Mouse (Mus musculus) left cerebral cortex, postnatal 36 days (tissue): Measurements from ENCODE around the gene Psma1. TPM values are rescaled to one million over a fixed set of nuclear protein-coding genes. Genes with fewer than 3 reads are reported as not detected.
A peak's percentile ranks its signal among the peaks of the same experiment; 100 is the strongest.

Experiments used
- DNase-seq, 2 experiments: peaks; one replicate each; pipeline ENCODE4 v3.0.0; 2021 to 2022; ENCODE audit warnings: low spot score in 2 of 2, mixed read lengths in 1 of 2
- intact Hi-C: fragments of 180-260 bp; cut with DNase I; formaldehyde crosslinking; loops from one replicate; pipeline ENCODE4 v1.15.1; 2025
- total RNA-seq, 2 experiments: library from RNA; stranded (reverse); gene quantifications; 2 replicates each; pipeline ENCODE4 v1.2.3; 2021

Psma1 gene
- total RNA-seq, 2 experiments from 2014 or later: 103 to 108 TPM

- intact Hi-C loops: loop anchor here (10.0 kb wide), 1 partner anchor 212 kb away; no protein-coding TSS in a partner anchor
- DNase-seq: no peak
Observed at GRCm38 (mm10) chr7:114283006-114283405, 7.1 kb upstream of the Psma1 start.

GRCm38 (mm10) chr7:114281671-114282070 is 5.8 kb upstream of the Psma1 start:
- no peak for DNase-seq
- intact Hi-C loops: loop anchor here (10.0 kb wide), 1 partner anchor 213 kb away; no protein-coding TSS in a partner anchor

GRCm38 (mm10) chr7:114275372-114276004 is 430 bp downstream of the Psma1 start:
- intact Hi-C loops: loop anchor here (10.0 kb wide), 1 partner anchor 539 kb away; no protein-coding TSS in a partner anchor
- no peak for DNase-seq

GRCm38 (mm10) chr7:114268446-114268845 is 7.5 kb downstream of the Psma1 start:
- intact Hi-C loops: no loop called here
- no peak for DNase-seq

GRCm38 (mm10) chr7:114253885-114254833 is 21.8 kb downstream of the Psma1 start, which contains the start of gene Copb1:
Copb1 (minus strand) TSS chr7:114254711.
- intact Hi-C loops: no loop called here

GRCm38 (mm10) chr7:114251684-114252083 is 24.2 kb downstream of the Psma1 start:
- intact Hi-C loops: no loop called here
- DNase-seq: no peak

More at GRCm38 (mm10) chr7:114253885-114254833, 21.8 kb downstream of the Psma1 start, which contains the start of gene Copb1:
- peak; percentile 93 for DNase-seq

GRCm38 (mm10) chr7:114233980-114234379 is 41.9 kb downstream of the Psma1 start:
- DNase-seq: no peak
- intact Hi-C loops: no loop called here

GRCm38 (mm10) chr7:114232982-114233381 is 42.9 kb downstream of the Psma1 start:
- intact Hi-C loops: no loop called here
- no peak for DNase-seq

GRCm38 (mm10) chr7:114231857-114232256 is 44.1 kb downstream of the Psma1 start:
- intact Hi-C loops: no loop called here
- DNase-seq: no peak

GRCm38 (mm10) chr7:114226521-114226920 is 49.4 kb downstream of the Psma1 start:
- intact Hi-C loops: no loop called here
- DNase-seq: no peak

- intact Hi-C loops: no loop called here
Observed at GRCm38 (mm10) chr7:114220433-114220832, 55.5 kb downstream of the Psma1 start.

GRCm38 (mm10) chr7:114216908-114217307 is 59.0 kb downstream of the Psma1 start:
- no peak for DNase-seq
- intact Hi-C loops: no loop called here

More at GRCm38 (mm10) chr7:114220433-114220832, 55.5 kb downstream of the Psma1 start:
- DNase-seq: no peak

Other genes starting within 250 kb of the Psma1 start
- gene Rras2, start 158.3 kb downstream of the Psma1 start, total RNA-seq: 10 to 100 TPM; 19.5 to 20.6 TPM
- 10 to 100 TPM; 52.5 to 62.7 TPM for gene Copb1, start 21.4 kb downstream of the Psma1 start, total RNA-seq
- 1 to 10 TPM; 6.8 to 9.1 TPM for gene Pde3b, start 139.2 kb upstream of the Psma1 start, total RNA-seq